Mouse (Mus musculus) liver, embryonic 16.5 days (tissue): ENCODE results near the gene Lingo1. TPM values are rescaled to one million over a fixed set of nuclear protein-coding genes. Genes with fewer than 3 reads are reported as not detected.

Experiments
- ATAC-seq: fragments of 200-750 bp; cut with Nextera tagmentation; 2 replicates; pipeline ENCODE4 v1.8.0; 2017; ENCODE audit warnings: low read depth, mild to moderate bottlenecking, moderate number of reproducible peaks, moderate library complexity
- H3K27ac ChIP-seq: fragments of 300-500 bp; sonication (generic); 2 replicates; pipeline ENCODE4 v1.5.1; 2014; ENCODE audit warnings: mild to moderate bottlenecking, low read length
- H3K27me3 ChIP-seq: fragments of 300-500 bp; sonication (generic); 2 replicates; pipeline ENCODE4 v1.6.1; 2014; ENCODE audit warnings: low read depth, low read length, mixed read lengths; ENCODE audit not compliant: control insufficient read depth, insufficient read depth
- H3K36me3 ChIP-seq: fragments of 300-500 bp; sonication (generic); 2 replicates; pipeline ENCODE4 v1.6.1; 2014; ENCODE audit warnings: mild to moderate bottlenecking; ENCODE audit not compliant: control insufficient read depth, insufficient read depth
- H3K4me1 ChIP-seq: fragments of 300-500 bp; sonication (generic); 2 replicates; pipeline ENCODE4 v1.6.1; 2014; ENCODE audit warnings: low read depth, low read length, mixed read lengths; ENCODE audit not compliant: control insufficient read depth
- H3K4me2 ChIP-seq: fragments of 300-500 bp; sonication (generic); 2 replicates; pipeline ENCODE4 v1.6.1; 2014; ENCODE audit warnings: low read depth, low read length, mixed read lengths
- H3K4me3 ChIP-seq: fragments of 300-500 bp; sonication (generic); 2 replicates; pipeline ENCODE4 v1.5.1; 2014; ENCODE audit warnings: low read depth, mild to moderate bottlenecking, low read length
- H3K9ac ChIP-seq: fragments of 300-500 bp; sonication (generic); 2 replicates; pipeline ENCODE4 v1.6.1; 2014; ENCODE audit warnings: low read depth, low read length
- H3K9me3 ChIP-seq: fragments of 300-500 bp; sonication (generic); replicated peaks from 2 replicates; pipeline ENCODE4 v1.6.1; 2016; ENCODE audit warnings: low read length; ENCODE audit not compliant: control insufficient read depth
- WGBS: fragments of 180-500 bp; shearing (Covaris S2); extraction: QIAGEN DNeasy Blood & Tissue Kit; methylation state at CpG from one replicate; pipeline ENCODE4 v1.1.7; 2014; ENCODE audit not compliant: insufficient replicate concordance; 5-methylcytosine and 5-hydroxymethylcytosine counted together
- polyA plus RNA-seq: library from polyadenylated mRNA; unstranded; fragments of >200 nt; fragmentation: Nextera tagmentation; extraction: Ambion mirVana; gene quantifications from 2 replicates; pipeline ENCODE4 v1.2.1, GENCODE M21; 2015

Lingo1 gene
- polyA plus RNA-seq, 1 experiment from 2014 or later: 0.20 TPM

DNA sequence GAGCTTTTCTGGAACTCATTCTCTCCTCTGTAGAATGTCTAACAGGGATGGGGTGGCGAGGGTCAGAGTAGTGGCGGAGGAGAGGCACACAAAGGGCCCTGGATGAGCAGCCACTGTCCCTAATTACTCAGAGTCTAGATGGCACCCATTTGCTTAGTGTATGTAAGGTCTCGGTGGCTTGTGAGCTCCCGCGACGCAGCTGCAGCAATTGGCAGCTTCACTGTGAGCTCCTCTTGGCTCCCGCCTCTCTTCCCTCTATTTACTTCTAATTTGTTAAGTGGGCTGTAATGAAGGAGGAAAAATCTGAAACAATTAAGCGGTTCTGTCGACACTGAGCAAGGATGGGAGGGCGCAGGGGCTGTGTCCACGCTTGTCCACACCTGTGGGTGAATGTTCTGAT is 195.6 kb downstream of the Lingo1 start:
- no peak overlapping the region for H3K27ac ChIP-seq
- no peaks in the 10 kb centered on the region for H3K9me3 ChIP-seq
- H3K9ac ChIP-seq: no peak overlapping the region
- H3K4me1 ChIP-seq: no peaks in the 10 kb centered on the region
- H3K27me3 ChIP-seq: no peaks in the 10 kb centered on the region
- H3K36me3 ChIP-seq: no peaks in the 10 kb centered on the region
- H3K4me3 ChIP-seq: no peak overlapping the region
- no peak overlapping the region for H3K4me2 ChIP-seq
- 42% methylated on average over 11 of the region's 11 CpGs for WGBS
- ATAC-seq: no peak

DNA sequence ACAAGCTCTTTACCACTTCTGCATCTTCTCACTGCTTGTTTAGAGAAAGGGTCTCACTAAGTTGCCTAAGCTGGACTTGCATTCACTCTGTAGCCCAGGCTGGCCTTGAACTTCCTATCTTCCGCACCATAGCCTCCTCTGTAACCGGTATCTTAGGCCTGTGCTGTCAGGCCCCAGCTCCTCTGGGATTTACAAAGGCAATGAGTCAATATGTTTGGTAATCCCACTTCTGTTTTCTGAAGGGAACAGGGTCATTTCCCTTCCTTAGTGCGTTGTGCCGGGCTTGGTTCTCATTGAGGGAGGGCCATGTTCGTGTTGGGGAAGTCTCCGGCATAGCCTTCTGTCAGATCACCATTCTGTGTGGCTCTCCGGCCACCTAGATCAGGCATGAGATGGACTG is 203.6 kb downstream of the Lingo1 start:
- Histone ChIP-seq H3K9ac (no peak overlapping the region), H3K36me3 (no peaks in the 10 kb centered on the region), H3K4me1 (no peaks in the 10 kb centered on the region), H3K9me3 (no peaks in the 10 kb centered on the region), H3K4me2 (no peak overlapping the region), H3K27me3 (no peaks in the 10 kb centered on the region), H3K27ac (no peak overlapping the region), H3K4me3 (no peak overlapping the region)
- no peak for ATAC-seq
- 45% methylated on average over 7 of the region's 7 CpGs for WGBS

- whole genome bisulfite sequencing: 65% methylated on average over 8 of the region's 8 CpGs
- no peaks in the 10 kb centered on the region for H3K36me3 ChIP-seq
- H3K4me1 ChIP-seq: no peaks in the 10 kb centered on the region
- no peak overlapping the region for H3K9ac ChIP-seq
- H3K9me3 ChIP-seq: no peaks in the 10 kb centered on the region
- no peak overlapping the region for H3K27ac ChIP-seq
- no peak overlapping the region for H3K4me3 ChIP-seq
- H3K27me3 ChIP-seq: no peaks in the 10 kb centered on the region
- no peak for ATAC-seq
- H3K4me2 ChIP-seq: no peak overlapping the region
These were observed 204.9 kb downstream of the Lingo1 start for GRCm38 (mm10) chr9:56591248-56591888.

DNA sequence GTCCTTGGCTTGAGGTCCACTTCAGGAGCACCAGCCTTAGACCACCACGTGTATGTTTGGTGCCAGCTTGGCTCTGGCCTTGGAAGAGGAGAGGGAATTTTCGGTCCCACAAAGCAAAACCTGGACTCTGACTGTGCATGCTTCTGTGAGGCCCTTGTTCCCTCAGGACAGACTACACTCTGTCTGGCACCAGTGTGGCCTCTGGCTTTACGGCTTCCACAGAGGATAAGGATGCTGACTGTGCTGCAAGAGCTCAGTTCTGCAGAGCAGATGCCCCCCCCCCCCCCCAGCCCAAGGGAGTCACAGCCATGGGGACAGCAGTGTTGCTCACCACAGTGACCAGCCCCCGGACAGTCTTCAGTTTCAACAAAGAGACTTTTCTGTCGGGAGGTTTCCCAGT is 206.5 kb downstream of the Lingo1 start:
- no peak overlapping the region for H3K4me3 ChIP-seq
- no peak overlapping the region for H3K4me2 ChIP-seq
- no peak overlapping the region for H3K9ac ChIP-seq
- no peak for ATAC-seq
- H3K9me3 ChIP-seq: no peaks in the 10 kb centered on the region
- no peak overlapping the region for H3K27ac ChIP-seq
- no peaks in the 10 kb centered on the region for H3K4me1 ChIP-seq
- H3K27me3 ChIP-seq: no peaks in the 10 kb centered on the region
- 54% methylated on average over 5 of the region's 5 CpGs for WGBS
- H3K36me3 ChIP-seq: no peaks in the 10 kb centered on the region

GRCm38 (mm10) chr9:56584043-56584424 is 212.2 kb downstream of the Lingo1 start:
- ATAC-seq: no peak
- H3K4me1 ChIP-seq: no peaks in the 10 kb centered on the region
- H3K27ac ChIP-seq: no peak overlapping the region
- no peak overlapping the region for H3K9ac ChIP-seq
- H3K27me3 ChIP-seq: no peaks in the 10 kb centered on the region
- no peaks in the 10 kb centered on the region for H3K9me3 ChIP-seq
- H3K4me2 ChIP-seq: no peak overlapping the region
- H3K4me3 ChIP-seq: no peak overlapping the region
- WGBS: 74% methylated on average over 7 of the region's 7 CpGs
- H3K36me3 ChIP-seq: no peaks in the 10 kb centered on the region

DNA sequence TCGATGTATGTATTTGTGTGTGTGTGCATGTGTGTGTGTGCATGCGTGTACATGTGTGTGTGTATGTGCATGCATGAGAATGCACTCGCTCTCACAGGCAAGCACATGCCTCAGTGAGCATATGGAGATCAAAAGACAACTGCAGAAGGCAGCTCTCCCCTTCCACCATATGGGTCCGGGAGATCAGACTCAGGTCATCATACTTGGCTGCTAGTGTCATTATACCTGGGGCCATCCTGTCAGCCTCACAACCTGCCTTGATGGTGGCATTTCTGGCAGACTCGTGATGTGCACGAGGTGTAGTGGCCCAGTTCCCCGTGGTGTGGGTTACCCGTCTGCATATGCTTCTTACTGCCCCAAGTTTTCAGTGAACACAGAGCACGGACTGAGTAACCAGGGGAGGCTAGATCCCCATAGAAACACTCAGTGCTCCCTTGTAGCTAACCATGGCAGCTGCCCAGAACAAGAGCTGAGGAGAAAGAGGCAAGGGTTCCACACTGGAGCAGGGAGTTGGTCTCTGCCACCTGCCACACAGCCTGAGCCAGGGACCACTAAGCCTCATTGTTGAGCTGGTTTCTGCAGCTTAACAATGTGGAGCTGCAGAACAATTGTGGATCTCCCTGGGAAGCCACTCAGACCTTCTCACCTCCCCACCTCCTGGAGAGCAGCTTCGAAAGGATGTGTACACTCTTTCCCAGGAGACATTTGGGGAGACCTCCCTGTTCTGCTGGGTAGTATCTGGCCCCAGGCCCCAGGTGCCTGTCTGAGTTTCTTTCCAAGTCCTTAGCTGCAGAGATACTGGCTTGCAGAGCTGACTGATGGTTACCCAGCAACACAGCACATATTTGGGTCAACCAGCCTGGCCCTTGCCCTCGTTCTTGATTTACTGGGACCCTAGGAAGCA is 212.9 kb downstream of the Lingo1 start:
- WGBS: 57% methylated on average over 11 of the region's 11 CpGs
- Histone ChIP-seq H3K9me3 (no peaks in the 10 kb centered on the region), H3K4me2 (no peak overlapping the region), H3K27me3 (no peaks in the 10 kb centered on the region), H3K36me3 (no peaks in the 10 kb centered on the region), H3K9ac (no peak overlapping the region), H3K27ac (no peak overlapping the region), H3K4me1 (no peaks in the 10 kb centered on the region), H3K4me3 (no peak overlapping the region)
- ATAC-seq: no peak

DNA sequence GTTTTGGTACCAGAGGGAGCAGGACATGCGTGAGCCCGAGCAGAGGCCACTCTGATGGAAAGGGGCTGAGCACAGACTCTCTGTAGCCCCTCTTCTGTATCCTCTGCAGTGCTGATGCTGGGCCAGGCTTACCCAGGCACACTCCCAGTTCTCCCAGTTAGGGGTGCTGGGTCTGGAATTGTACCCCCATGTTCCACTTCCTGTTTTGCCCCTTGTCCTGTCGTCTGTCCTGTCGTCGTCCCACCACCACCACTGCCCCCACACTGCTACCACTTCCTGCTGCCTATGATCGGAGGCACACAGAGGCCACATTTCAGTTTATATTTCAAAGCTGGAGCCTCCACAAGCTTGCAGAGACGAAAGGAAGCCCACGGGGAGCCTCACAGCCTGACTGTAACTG is 213.6 kb downstream of the Lingo1 start:
- 16% methylated on average over 8 of the region's 8 CpGs for WGBS

GRCm38 (mm10) chr9:56581700-56582099 is 214.6 kb downstream of the Lingo1 start:
- no peaks in the 10 kb centered on the region for H3K4me1 ChIP-seq
- no peaks in the 10 kb centered on the region for H3K36me3 ChIP-seq
- ATAC-seq: no peak
- H3K9ac ChIP-seq: no peak overlapping the region
- WGBS: 51% methylated on average over 3 of the region's 3 CpGs
- no peak overlapping the region for H3K4me2 ChIP-seq
- H3K9me3 ChIP-seq: no peaks in the 10 kb centered on the region
- no peaks in the 10 kb centered on the region for H3K27me3 ChIP-seq
- H3K27ac ChIP-seq: no peak overlapping the region
- H3K4me3 ChIP-seq: no peak overlapping the region

More for the DNA sequence above, 213.6 kb downstream of the Lingo1 start:
- Histone ChIP-seq H3K4me1 (no peaks in the 10 kb centered on the region), H3K9me3 (no peaks in the 10 kb centered on the region), H3K36me3 (no peaks in the 10 kb centered on the region), H3K27me3 (no peaks in the 10 kb centered on the region), H3K9ac (no peak overlapping the region), H3K4me2 (no peak overlapping the region), H3K4me3 (no peak overlapping the region), H3K27ac (no peak overlapping the region)
- ATAC-seq: no peak

DNA sequence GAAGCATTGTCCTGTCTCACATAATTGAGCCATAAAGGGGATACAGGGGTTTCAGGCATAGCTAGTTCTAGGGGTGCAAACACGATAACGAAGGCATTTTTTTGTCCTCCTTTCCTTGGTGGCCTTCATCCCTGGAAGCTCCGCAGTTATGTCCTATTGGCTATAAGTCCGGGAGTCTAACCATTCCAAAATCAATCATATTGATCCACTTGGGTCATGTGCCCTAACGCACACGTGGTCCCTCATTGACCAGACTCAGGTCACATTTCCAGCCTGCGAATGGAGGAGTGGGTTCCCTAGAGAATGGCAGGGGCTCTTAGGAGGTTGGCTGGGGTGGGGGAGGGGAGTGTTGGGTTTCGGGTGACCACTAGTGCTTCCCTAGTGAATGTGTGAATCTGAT is 215.3 kb downstream of the Lingo1 start:
- Histone ChIP-seq H3K4me1 (no peaks in the 10 kb centered on the region), H3K9me3 (no peaks in the 10 kb centered on the region), H3K4me3 (no peak overlapping the region), H3K36me3 (no peaks in the 10 kb centered on the region), H3K27me3 (no peaks in the 10 kb centered on the region), H3K9ac (no peak overlapping the region), H3K27ac (no peak overlapping the region), H3K4me2 (no peak overlapping the region)
- 57% methylated on average over 8 of the region's 8 CpGs for WGBS
- ATAC-seq: no peak
